Mouse (Mus musculus) ES-E14 (cell line): ENCODE data around the gene Fastk. TPM values are rescaled to one million over a fixed set of nuclear protein-coding genes. Genes with fewer than 3 reads are reported as not detected.
A peak's percentile ranks its signal among the peaks of the same experiment; 100 is the strongest.

Experiments
- DNase-seq: peaks from one replicate; pipeline ENCODE4 v3.0.0-alpha.2; 2013; ENCODE audit warnings: low read depth, low spot score
- H3K27ac ChIP-seq: 2 replicates; pipeline ENCODE4 v1.5.1; 2012; ENCODE audit warnings: low read depth, mild to moderate bottlenecking, low read length, moderate library complexity, mixed read lengths; ENCODE audit not compliant: poor library complexity, insufficient read depth, severe bottlenecking
- H3K36me3 ChIP-seq: 2 replicates; pipeline ENCODE4 v1.6.1; 2012; ENCODE audit warnings: mild to moderate bottlenecking, low read length, moderate library complexity, mixed read lengths; ENCODE audit not compliant: control insufficient read depth, poor library complexity, insufficient read depth, severe bottlenecking
- H3K4me1 ChIP-seq, 2 experiments: fragments of 150-350 bp in 1 of 2; sonication (generic) in 1 of 2; 2 replicates each; pipeline ENCODE4 v1.6.1; 2012; ENCODE audit warnings: low read length in 2 of 2, mild to moderate bottlenecking in 1 of 2, mixed read lengths in 1 of 2; ENCODE audit not compliant: control insufficient read depth in 2 of 2, insufficient read depth in 2 of 2, poor library complexity in 1 of 2
- H3K4me3 ChIP-seq, 2 experiments: fragments of 150-350 bp in 1 of 2; sonication (generic) in 1 of 2; 2 replicates each; pipeline ENCODE4 v1.5.1; 2012; ENCODE audit warnings: low read length in 2 of 2, low read depth in 1 of 2, mild to moderate bottlenecking in 1 of 2, mixed read lengths in 1 of 2; ENCODE audit not compliant: insufficient read depth in 1 of 2, poor library complexity in 1 of 2, severe bottlenecking in 1 of 2
- H3K9ac ChIP-seq: 2 replicates; pipeline ENCODE4 v1.6.1; 2012; ENCODE audit warnings: low read depth, mild to moderate bottlenecking, low read length, mixed read lengths; ENCODE audit not compliant: poor library complexity, insufficient read depth, severe bottlenecking
- H3K9me3 ChIP-seq: fragments of 150-350 bp; sonication (generic); 2 replicates; pipeline ENCODE4 v1.6.1; 2012; ENCODE audit warnings: low read depth, mild to moderate bottlenecking, low read length; ENCODE audit not compliant: control insufficient read depth, insufficient read depth
- CHD2 ChIP-seq: IDR thresholded peaks from 2 replicates; pipeline ENCODE4 v1.6.1; 2014; ENCODE audit warnings: mild to moderate bottlenecking, low read depth, low read length, inconsistent platforms
- HCFC1 ChIP-seq: IDR thresholded peaks from 2 replicates; pipeline ENCODE4 v1.6.1; 2012; ENCODE audit warnings: low read length, inconsistent platforms, borderline replicate concordance; ENCODE audit not compliant: insufficient read depth
- MAFK ChIP-seq: IDR thresholded peaks from 2 replicates; pipeline ENCODE4 v1.6.1; 2014; ENCODE audit warnings: mild to moderate bottlenecking, low read depth, low read length, inconsistent platforms; ENCODE audit not compliant: insufficient read depth
- ZC3H11A ChIP-seq: IDR thresholded peaks from 2 replicates; pipeline ENCODE4 v1.6.1; 2012; ENCODE audit warnings: low read depth, mild to moderate bottlenecking, inconsistent platforms, low read length, borderline replicate concordance
- ZNF384 ChIP-seq: IDR thresholded peaks from 2 replicates; pipeline ENCODE4 v1.6.1; 2012; ENCODE audit warnings: low read depth, low read length, inconsistent platforms
- in situ Hi-C, 2 experiments: fragments of 600-800 bp; cut with MboI; formaldehyde crosslinking; loops; one replicate each; pipeline ENCODE4 v1.15.1; 2025; ENCODE audit warnings: low sequenced_read_pairs in 2 of 2, inconsistent platforms in 1 of 2; ENCODE audit not compliant: unreplicated experiment in 2 of 2
- total RNA-seq: library from RNA; depleted of rRNA; stranded (reverse); fragments of 300-350 nt; gene quantifications from 2 replicates; pipeline ENCODE4 v1.2.3, GENCODE M21; 2012

The Fastk gene
- total RNA-seq, 1 experiment = 70.4 TPM

DNA sequence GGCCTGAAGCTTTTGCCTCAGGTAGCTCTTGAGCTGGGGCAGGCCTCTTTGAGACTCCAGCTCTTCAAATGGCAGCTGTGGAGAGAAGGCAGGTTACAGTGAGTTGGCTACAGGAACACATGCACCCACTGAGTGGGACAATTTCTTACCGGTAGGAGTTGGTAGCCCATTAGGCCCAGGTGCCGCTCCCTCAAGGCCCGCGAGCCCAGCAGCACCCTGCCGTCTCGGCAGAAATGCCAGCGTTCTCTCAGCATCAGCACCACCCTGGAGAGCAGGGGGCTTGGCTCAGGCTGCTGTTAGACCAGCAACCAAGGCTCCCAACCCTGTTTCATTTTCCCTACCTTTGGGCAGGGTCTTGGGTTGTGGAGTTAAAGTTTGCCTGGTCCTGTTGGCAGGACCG is 3.9 kb downstream of the Fastk start:
- no peak overlapping the region for H3K4me3 ChIP-seq
- peaks cover 34% of the 10 kb centered on the region for H3K36me3 ChIP-seq
- in situ Hi-C loops = no loop called here
- H3K4me1 ChIP-seq = peaks cover 2 to 18% of the 10 kb centered on the region in 2 experiments; a peak in 3 of 4 replicates
- H3K9ac ChIP-seq = no peak overlapping the region
- TF ChIP-seq MAFK = no peak
- no peak for TF ChIP-seq ZC3H11A
- TF ChIP-seq ZNF384 = no peak
- TF ChIP-seq HCFC1 = no peak
- DNase-seq = no peak
- H3K27ac ChIP-seq = no peak overlapping the region
- H3K9me3 ChIP-seq = no peaks in the 10 kb centered on the region

DNA sequence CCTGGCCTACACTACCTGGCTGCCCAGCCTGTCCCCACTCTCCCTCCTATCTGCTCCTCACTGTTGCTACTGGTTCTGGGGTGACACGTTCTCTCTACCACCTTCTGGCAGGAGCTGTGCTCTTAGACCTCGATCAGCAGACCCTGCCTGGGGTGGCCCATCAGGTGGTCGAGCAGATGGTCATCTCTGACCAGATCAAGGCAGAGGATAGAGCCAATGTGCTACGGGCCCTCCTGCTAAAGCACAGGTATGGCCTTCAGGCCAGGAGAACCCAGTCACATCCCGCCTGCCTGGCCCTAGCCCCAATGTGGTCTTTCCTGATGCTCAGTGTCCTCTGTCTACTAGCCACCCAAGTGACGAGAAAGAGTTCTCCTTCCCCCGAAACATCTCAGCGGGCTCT is 11.1 kb downstream of the Fastk start:
- Histone ChIP-seq H3K4me3 (0 out of 4 replicates have a peak overlapping the region, but pooled peaks of 1 of the 2 experiments have one; percentile 45), H3K27ac (no peak overlapping the region), H3K4me1 (peaks cover 0 to 14% of the 10 kb centered on the region in 2 experiments; a peak in 1 of 4 replicates), H3K9me3 (no peaks in the 10 kb centered on the region), H3K9ac (no peak overlapping the region), H3K36me3 (peaks cover 10% of the 10 kb centered on the region)
- no peak for DNase-seq
- in situ Hi-C loops = no loop called here
- TF ChIP-seq ZNF384 (no peak), HCFC1 (no peak), MAFK (no peak), CHD2 (no peak), ZC3H11A (no peak)

DNA sequence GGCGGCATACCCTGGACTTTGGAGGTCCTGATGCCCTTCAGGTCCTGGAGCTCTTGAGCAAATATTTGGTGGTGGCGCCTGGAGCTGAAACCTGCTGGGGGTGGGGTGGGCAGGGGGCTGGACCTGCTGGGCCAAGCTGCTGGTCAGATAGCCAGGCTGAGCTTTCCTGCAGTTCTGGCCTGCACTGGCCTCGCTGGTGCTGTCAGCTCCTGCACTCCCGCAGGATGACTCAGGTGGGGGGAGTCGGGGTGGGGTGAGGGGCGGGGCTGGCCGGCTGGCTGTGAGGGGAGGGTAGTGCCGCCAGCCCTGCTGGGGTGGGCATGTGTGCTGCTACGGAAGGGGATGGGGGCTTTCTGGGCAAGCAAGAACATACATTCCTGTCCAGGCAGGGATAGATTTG is 16.5 kb downstream of the Fastk start:
- H3K4me1 ChIP-seq = peaks cover 4 to 28% of the 10 kb centered on the region in 2 experiments; a peak in 2 of 4 replicates
- H3K4me3 ChIP-seq = peak overlapping the region; percentile 35 to 57; a peak in 2 of 4 replicates
- H3K9me3 ChIP-seq = no peaks in the 10 kb centered on the region
- no peak for TF ChIP-seq HCFC1
- TF ChIP-seq MAFK = no peak
- TF ChIP-seq CHD2 = no peak
- TF ChIP-seq ZNF384 = no peak
- TF ChIP-seq ZC3H11A = no peak
- no peak overlapping the region for H3K27ac ChIP-seq
- peaks cover 10% of the 10 kb centered on the region for H3K36me3 ChIP-seq
- no peak overlapping the region for H3K9ac ChIP-seq
- no peak for DNase-seq
- in situ Hi-C loops = no loop called here

DNA sequence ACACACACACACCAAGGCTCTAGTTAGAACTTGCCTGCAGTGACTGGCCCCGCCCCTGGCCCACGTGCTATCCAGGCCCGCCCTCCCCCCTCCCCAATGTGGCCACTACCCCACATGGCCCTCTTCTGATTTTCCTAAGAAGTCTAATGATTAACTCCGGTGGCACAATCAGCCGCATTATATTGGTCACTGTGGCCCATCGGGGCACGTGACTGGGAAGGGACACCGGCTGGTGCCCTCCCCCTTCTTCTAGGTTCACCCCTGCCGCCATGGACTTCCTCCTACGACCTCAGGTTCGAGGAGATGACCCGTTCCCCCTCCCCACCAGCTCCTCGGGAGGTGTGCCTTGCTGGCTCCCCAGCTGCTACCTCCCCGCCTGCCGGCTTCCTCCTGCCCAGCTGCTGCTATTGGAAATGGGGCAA is 17.1 kb downstream of the Fastk start:
- Histone ChIP-seq H3K4me3 (peak overlapping the region; percentile 35 to 57; a peak in 3 of 4 replicates), H3K9me3 (no peaks in the 10 kb centered on the region), H3K27ac (no peak overlapping the region), H3K36me3 (peaks cover 10% of the 10 kb centered on the region), H3K4me1 (peaks cover 4 to 28% of the 10 kb centered on the region in 2 experiments; a peak in 2 of 4 replicates), H3K9ac (peak overlapping the region; percentile 59)
- in situ Hi-C loops = no loop called here
- DNase-seq = no peak
- TF ChIP-seq ZNF384 (no peak), ZC3H11A (no peak), CHD2 (no peak), MAFK (no peak), HCFC1 (no peak)

DNA sequence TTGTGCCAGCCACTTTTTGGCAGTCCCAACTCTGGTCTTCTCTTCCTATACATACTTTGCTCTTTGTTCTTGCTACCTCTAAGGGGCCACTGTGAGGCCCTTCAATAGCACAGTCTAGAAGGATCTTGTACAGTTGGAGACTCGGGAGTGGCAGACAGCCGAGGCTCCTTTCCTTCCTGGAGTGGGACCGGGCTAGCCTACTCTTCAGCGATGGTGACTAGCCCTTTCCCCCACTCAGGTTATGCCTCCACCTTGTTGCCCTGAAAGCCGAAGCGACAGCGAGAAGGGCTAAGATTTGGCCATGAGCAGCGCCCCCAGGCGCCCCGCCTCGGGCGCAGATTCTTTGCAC is 17.8 kb downstream of the Fastk start:
- H3K36me3 ChIP-seq = peaks cover 10% of the 10 kb centered on the region
- H3K4me1 ChIP-seq = peaks cover 4 to 27% of the 10 kb centered on the region in 2 experiments; a peak in 2 of 4 replicates
- no peak for TF ChIP-seq CHD2
- TF ChIP-seq ZNF384 = no peak
- TF ChIP-seq ZC3H11A = no peak
- TF ChIP-seq MAFK = no peak
- TF ChIP-seq HCFC1 = no peak
- H3K9me3 ChIP-seq = no peaks in the 10 kb centered on the region
- DNase-seq = no peak
- H3K4me3 ChIP-seq = no peak overlapping the region
- no peak overlapping the region for H3K27ac ChIP-seq
- no peak overlapping the region for H3K9ac ChIP-seq
- in situ Hi-C loops = no loop called here
